Mouse (Mus musculus) bone marrow, adult 2 months (tissue): ENCODE measurements around the gene Erv3. TPM values are rescaled to one million over a fixed set of nuclear protein-coding genes. Genes with fewer than 3 reads are reported as not detected.

Experiments
- H3K27ac ChIP-seq: fragments of 200-500 bp; 2 replicates; pipeline ENCODE4 v1.5.1; 2012; ENCODE audit warnings: low read depth, mild to moderate bottlenecking, control low read depth, inconsistent platforms, low read length; ENCODE audit not compliant: control insufficient read depth, poor library complexity, insufficient read depth
- H3K4me1 ChIP-seq: fragments of 200-500 bp; 2 replicates; pipeline ENCODE4 v1.6.1; 2011; ENCODE audit warnings: low read length; ENCODE audit not compliant: control insufficient read depth, insufficient read depth
- H3K4me3 ChIP-seq: fragments of 200-500 bp; replicated peaks from 2 replicates; pipeline ENCODE3; 2011; ENCODE audit warnings: mild to moderate bottlenecking, low read depth, low read length, control low read depth; ENCODE audit not compliant: control insufficient read depth
- CTCF ChIP-seq: fragments of 200-500 bp; IDR thresholded peaks from 2 replicates; pipeline ENCODE4 v1.5.1; 2011; ENCODE audit warnings: low read length, control low read depth; ENCODE audit not compliant: control insufficient read depth, insufficient read depth
- POLR2A ChIP-seq: fragments of 200-500 bp; IDR thresholded peaks from 2 replicates; pipeline ENCODE4 v1.6.1; 2011; ENCODE audit warnings: low read depth, mild to moderate bottlenecking, control low read depth, low read length, borderline replicate concordance; ENCODE audit not compliant: control insufficient read depth
- WGBS: fragments of 180-500 bp; shearing (Covaris S2); methylation state at CpG from one replicate; pipeline ENCODE4 v1.1.7; 2018; 5-methylcytosine and 5-hydroxymethylcytosine counted together
- polyA plus RNA-seq: library from polyadenylated mRNA; stranded (reverse); fragments of >200 nt; gene quantifications from 2 replicates; pipeline ENCODE4 v1.2.4, GENCODE M21; 2011; ENCODE audit warnings: low replicate concordance; ENCODE audit not compliant: missing spikeins, insufficient read depth, insufficient read length

Gene Erv3
- polyA plus RNA-seq, 1 experiment: not detected

- no peaks in the 10 kb centered on the region for H3K4me1 ChIP-seq
- H3K4me3 ChIP-seq: no peak overlapping the region
- 43% methylated on average over 2 of the region's 2 CpGs for WGBS
- H3K27ac ChIP-seq: no peak overlapping the region
- no peak for TF ChIP-seq POLR2A
- TF ChIP-seq CTCF: no peak
These were observed 47.9 kb downstream of the Erv3 start for GRCm38 (mm10) chr2:131811607-131812006.

- 12% methylated on average over 7 of the region's 7 CpGs for WGBS
- TF ChIP-seq CTCF: no peak
- no peak for TF ChIP-seq POLR2A
- Histone ChIP-seq H3K4me3 (no peak overlapping the region), H3K4me1 (no peaks in the 10 kb centered on the region), H3K27ac (no peak overlapping the region)
These were observed 50.7 kb downstream of the Erv3 start for GRCm38 (mm10) chr2:131808856-131809255.

- no peak overlapping the region for H3K4me3 ChIP-seq
- 87% methylated on average over 11 of the region's 11 CpGs for WGBS
- H3K27ac ChIP-seq: no peak overlapping the region; the same call in 1 of the 2 replicates
- no peaks in the 10 kb centered on the region for H3K4me1 ChIP-seq
- TF ChIP-seq CTCF (no peak), POLR2A (no peak)
These were observed 51.9 kb downstream of the Erv3 start for GRCm38 (mm10) chr2:131807660-131808059.

- Histone ChIP-seq H3K4me1 (no peaks in the 10 kb centered on the region), H3K27ac (no peak overlapping the region), H3K4me3 (no peak overlapping the region)
- TF ChIP-seq POLR2A (no peak), CTCF (no peak)
- WGBS: 48% methylated on average over 7 of the region's 7 CpGs
These were observed 52.7 kb downstream of the Erv3 start for GRCm38 (mm10) chr2:131806863-131807262.

- no peak overlapping the region for H3K4me3 ChIP-seq
- TF ChIP-seq CTCF: no peak
- TF ChIP-seq POLR2A: no peak
- 87% methylated on average over 1 of the region's 1 CpGs for WGBS
- H3K4me1 ChIP-seq: no peaks in the 10 kb centered on the region; the same call in 1 of the 2 replicates
- H3K27ac ChIP-seq: no peak overlapping the region
These were observed 54.2 kb downstream of the Erv3 start for GRCm38 (mm10) chr2:131805306-131805705.

DNA sequence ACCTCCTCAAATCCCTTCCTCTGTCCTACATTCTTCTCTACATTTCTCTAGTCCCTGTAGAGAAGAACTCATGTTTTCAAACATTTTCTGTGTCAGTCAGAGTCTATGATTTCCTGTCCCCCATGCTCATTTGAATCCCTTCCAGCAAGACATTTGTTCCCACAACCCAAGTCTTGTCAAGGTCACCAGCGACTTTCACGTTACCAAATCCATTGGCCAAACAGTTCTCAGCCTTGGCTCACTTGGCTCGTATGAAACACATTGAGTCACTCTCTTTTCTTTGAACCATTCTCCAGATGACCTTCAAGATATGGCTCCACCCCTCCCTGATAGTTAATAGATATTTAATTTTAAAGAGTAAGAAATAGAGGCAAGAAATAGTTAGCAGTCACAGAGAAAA is 55.7 kb downstream of the Erv3 start:
- TF ChIP-seq CTCF (no peak), POLR2A (no peak)
- 72% methylated on average over 3 of the region's 3 CpGs for WGBS
- no peaks in the 10 kb centered on the region; the same call in 1 of the 2 replicates for H3K4me1 ChIP-seq
- no peak overlapping the region for H3K4me3 ChIP-seq
- no peak overlapping the region for H3K27ac ChIP-seq

Other genes with a start within 250 kb of the Erv3 start
- gene Prnp, start 50.2 kb upstream of the Erv3 start, polyA plus RNA-seq: 19.7 and 26.4 TPM in 2 replicates
- not detected in 2 replicates for gene Prn, start 50.2 kb upstream of the Erv3 start, polyA plus RNA-seq
- 0.50 TPM in 1 of 2 replicates, not detected in the other for gene Prnd, start 91.1 kb upstream of the Erv3 start, polyA plus RNA-seq
- gene Rassf2, start 170.5 kb upstream of the Erv3 start, polyA plus RNA-seq: 17.9 and 35.7 TPM in 2 replicates